In genomic region chr14:18237381-18237780, GRCm38 (mm10) we compare ENCODE assay signal across 9 mouse cellular contexts. TPM values are rescaled to one million over a fixed set of nuclear protein-coding genes. Genes with fewer than 3 reads are reported as not detected.
DNase-seq lines count a peak whose midpoint lies in the region; ATAC-seq lines count a peak whose summit lies in the region.
"Had no signal": no experiment of that assay in that cellular context is flagged by ENCODE, and none has a peak within 500 bp of the region (broad histone marks: within the 10 kb centered on the region; RNA-seq: fewer than 3 reads in every experiment).

No protein-coding gene starts in this region.

- no peaks in the 10 kb centered on the region for H3K36me3 ChIP-seq in heart, embryonic 14.5 days (ENCODE audit: control insufficient read depth, insufficient read depth, low read length)
- no peaks in the 10 kb centered on the region for H3K36me3 ChIP-seq in hindbrain, embryonic 14.5 days (replicated peaks; ENCODE audit: control insufficient read depth, insufficient read depth)
- H3K36me3 ChIP-seq in midbrain, embryonic 15.5 days (replicated peaks), result no peaks in the 10 kb centered on the region

- peak overlapping the region in 1 of 2 experiments; percentile 96; a peak in 1 of 4 replicates for H3K27ac ChIP-seq in heart, embryonic 14.5 days (replicated peaks in 1 of 2; ENCODE audit: control insufficient read depth in 1 of 2, insufficient read depth in 1 of 2, low read depth in 2 of 2, low read length in 2 of 2)
- peak overlapping the region; percentile 60 for H3K27ac ChIP-seq in brown adipose tissue, adult 24 weeks (replicated peaks; ENCODE audit: low read depth, low read length)
- H3K27ac ChIP-seq in hindbrain, embryonic 14.5 days, result peak overlapping the region; percentile 76; the same call in 1 of the 2 replicates
- no peak overlapping the region for H3K27ac ChIP-seq in midbrain, embryonic 15.5 days

- peak overlapping the region in 1 of 2 experiments; percentile 86; a peak in 2 of 4 replicates for H3K4me3 ChIP-seq in heart, embryonic 14.5 days (ENCODE audit: control insufficient read depth in 1 of 2, insufficient read depth in 1 of 2, low read depth in 1 of 2, low read length in 2 of 2)
- peak overlapping the region; percentile 28; the same call in 1 of the 2 replicates for H3K4me3 ChIP-seq in brown adipose tissue, adult 24 weeks (ENCODE audit: insufficient read depth, low read depth, low read length)
- H3K4me3 ChIP-seq in hindbrain, embryonic 14.5 days (replicated peaks; ENCODE audit: low read length), result peak overlapping the region; percentile 92
- no peak overlapping the region; the same call in 1 of the 2 replicates for H3K4me3 ChIP-seq in midbrain, embryonic 15.5 days

- H3K27me3 ChIP-seq in heart, embryonic 14.5 days (ENCODE audit: control insufficient read depth, insufficient read depth, low read length), result no peaks in the 10 kb centered on the region
- H3K27me3 ChIP-seq in hindbrain, embryonic 14.5 days (ENCODE audit: control insufficient read depth, insufficient read depth, low read length), result no peaks in the 10 kb centered on the region
- no peaks in the 10 kb centered on the region for H3K27me3 ChIP-seq in midbrain, embryonic 15.5 days (replicated peaks)

- H3K4me1 ChIP-seq in heart, embryonic 14.5 days (ENCODE audit: control insufficient read depth in 2 of 2, insufficient read depth in 2 of 2, low read length in 2 of 2), result peaks cover 2 to 22% of the 10 kb centered on the region in 2 experiments; a peak in 3 of 4 replicates
- peaks cover 16% of the 10 kb centered on the region for H3K4me1 ChIP-seq in brown adipose tissue, adult 24 weeks (ENCODE audit: control insufficient read depth, insufficient read depth, insufficient read length, low read length)
- 0 out of 2 replicates have a peak, but pooled peaks cover 11% of the 10 kb centered on the region for H3K4me1 ChIP-seq in hindbrain, embryonic 14.5 days (replicated peaks; ENCODE audit: control insufficient read depth, insufficient read depth, low read length)
- H3K4me1 ChIP-seq in midbrain, embryonic 15.5 days, result 0 out of 2 replicates have a peak, but pooled peaks cover 2% of the 10 kb centered on the region

- H3K9ac ChIP-seq in heart, embryonic 14.5 days (ENCODE audit: low read length), result peak overlapping the region; percentile 74
- H3K9ac ChIP-seq in hindbrain, embryonic 14.5 days, result peak overlapping the region; percentile 65; the same call in 1 of the 2 replicates
- H3K9ac ChIP-seq in midbrain, embryonic 15.5 days, result no peak overlapping the region

- DNase-seq in heart, postnatal 36 days, result no peak
- no peak for DNase-seq in hindbrain, embryonic 14.5 days (ENCODE audit: low spot score)
- DNase-seq in thymus, adult 18-20 months, result no peak
- no peak for DNase-seq in left cerebral cortex, postnatal 4 days
- DNase-seq in testis, postnatal 14 days (ENCODE audit: low spot score), result no peak
- DNase-seq: cerebellum, adult 9-10 months had no signal

- intact Hi-C loops in heart, postnatal 36 days (cut with DNase I), result no loop called here
- intact Hi-C loops in left cerebral cortex, postnatal 4 days (cut with DNase I), result no loop called here

- peak overlapping the region; percentile 73 for H3K4me2 ChIP-seq in heart, embryonic 14.5 days (ENCODE audit: low read length)
- H3K4me2 ChIP-seq in hindbrain, embryonic 14.5 days (replicated peaks), result peak overlapping the region; percentile 69
- peak overlapping the region; percentile 79 for H3K4me2 ChIP-seq in midbrain, embryonic 15.5 days

- no peaks in the 10 kb centered on the region for H3K9me3 ChIP-seq in heart, embryonic 14.5 days (ENCODE audit: control insufficient read depth, low read length)
- no peaks in the 10 kb centered on the region for H3K9me3 ChIP-seq in hindbrain, embryonic 14.5 days (ENCODE audit: control insufficient read depth, low read length)
- no peaks in the 10 kb centered on the region for H3K9me3 ChIP-seq in midbrain, embryonic 15.5 days

- ATAC-seq in heart, embryonic 14.5 days (ENCODE audit: insufficient number of reproducible peaks, insufficient read depth, low FRiP score, low read depth), result no peak
- ATAC-seq in hindbrain, embryonic 14.5 days (ENCODE audit: low FRiP score), result no peak
- ATAC-seq in midbrain, embryonic 15.5 days (replicated peaks), result no peak

- WGBS in heart, embryonic 14.5 days, result 69% methylated on average over 4 of the region's 4 CpGs
- 59% methylated on average over 4 of the region's 4 CpGs for WGBS in hindbrain, embryonic 14.5 days
- WGBS in midbrain, embryonic 15.5 days, result 51% methylated on average over 4 of the region's 4 CpGs

RNA-seq across cellular contexts. Expression of gene Nr1d2, which starts 1.5 kb away (rescaled TPM):
- 17.1 and 17.6 TPM in 2 replicates for polyA plus RNA-seq in heart, embryonic 14.5 days (2014; fragmentation: Nextera tagmentation; extraction: Ambion mirVana)
- 100 to 1,000 TPM in 1 of 2 experiments, 10 to 100 TPM in 1; 88.5 to 111 TPM for total RNA-seq in heart, postnatal 36 days (2021)
- 23.8 and 30.8 TPM in 2 replicates for polyA plus RNA-seq in brown adipose tissue, adult 24 weeks (2012; ENCODE audit: insufficient read depth, insufficient read length, missing spikeins)
- 7.9 and 9.7 TPM in 2 replicates for polyA plus RNA-seq in hindbrain, embryonic 14.5 days (2014; fragmentation: Nextera tagmentation; extraction: Ambion mirVana)
- polyA plus RNA-seq in midbrain, embryonic 15.5 days (2015; fragmentation: Nextera tagmentation; extraction: Ambion mirVana), result 5.6 and 5.9 TPM in 2 replicates
- 10 to 100 TPM; 28.1 to 29.5 TPM for total RNA-seq in left cerebral cortex, postnatal 4 days (2021)

RNA-seq across cellular contexts. Expression of gene Nkiras1, which starts 33.6 kb away (rescaled TPM):
- 18.4 and 21.1 TPM in 2 replicates for polyA plus RNA-seq in heart, embryonic 14.5 days (2014; fragmentation: Nextera tagmentation; extraction: Ambion mirVana)
- total RNA-seq in heart, postnatal 36 days (2021), result 10 to 100 TPM; 32.7 to 36.0 TPM
- 49.4 and 60.7 TPM in 2 replicates for polyA plus RNA-seq in brown adipose tissue, adult 24 weeks (2012; ENCODE audit: insufficient read depth, insufficient read length, missing spikeins)
- polyA plus RNA-seq in hindbrain, embryonic 14.5 days (2014; fragmentation: Nextera tagmentation; extraction: Ambion mirVana), result 50.8 and 53.5 TPM in 2 replicates
- 45.3 and 47.3 TPM in 2 replicates for polyA plus RNA-seq in midbrain, embryonic 15.5 days (2015; fragmentation: Nextera tagmentation; extraction: Ambion mirVana)
- 10 to 100 TPM; 41.3 to 41.8 TPM for total RNA-seq in left cerebral cortex, postnatal 4 days (2021)

RNA-seq across cellular contexts. Expression of gene Rpl15, which starts 33.8 kb away (rescaled TPM):
- 311 and 327 TPM in 2 replicates for polyA plus RNA-seq in heart, embryonic 14.5 days (2014; fragmentation: Nextera tagmentation; extraction: Ambion mirVana)
- 100 to 1,000 TPM; 543 to 581 TPM for total RNA-seq in heart, postnatal 36 days (2021)
- 276 and 397 TPM in 2 replicates for polyA plus RNA-seq in brown adipose tissue, adult 24 weeks (2012; ENCODE audit: insufficient read depth, insufficient read length, missing spikeins)
- polyA plus RNA-seq in hindbrain, embryonic 14.5 days (2014; fragmentation: Nextera tagmentation; extraction: Ambion mirVana), result 332 and 348 TPM in 2 replicates
- polyA plus RNA-seq in midbrain, embryonic 15.5 days (2015; fragmentation: Nextera tagmentation; extraction: Ambion mirVana), result 245 and 257 TPM in 2 replicates
- total RNA-seq in left cerebral cortex, postnatal 4 days (2021), result 100 to 1,000 TPM; 828 to 854 TPM
